Mouse (Mus musculus) lung, postnatal 0 days (tissue): ENCODE data around the gene Sirt3.

ENCODE experiments used
- CTCF ChIP-seq: IDR thresholded peaks from 2 replicates; pipeline ENCODE4 v1.5.1; 2016; ENCODE audit warnings: antibody characterized with exemption, mild to moderate bottlenecking
- EP300 ChIP-seq: IDR thresholded peaks from 2 replicates; pipeline ENCODE4 v1.6.1; 2016; ENCODE audit warnings: antibody characterized with exemption, mild to moderate bottlenecking, control low read depth

GRCm38 (mm10) chr7:140855860-140856784 lies 26.0 kb downstream of the Sirt3 start, which contains the start of gene Gm45785:
- peak; percentile 89 for TF ChIP-seq EP300
- peak; percentile 40 for TF ChIP-seq CTCF
